Mouse (Mus musculus): Measurements from ENCODE around the gene Slc43a3. TPM values are rescaled to one million over a fixed set of nuclear protein-coding genes. Genes with fewer than 3 reads are reported as not detected.

Slc43a3 gene
- polyA plus RNA-seq, 1 experiment from 2014 or later: 11.3 TPM

- 37% methylated on average over 6 of the region's 6 CpGs for WGBS
- Histone ChIP-seq H3K4me2 (no peak overlapping the region), H3K9ac (no peak overlapping the region), H3K9me3 (no peaks in the 10 kb centered on the region), H3K36me3 (replicated peaks) (no peaks in the 10 kb centered on the region), H3K27me3 (no peaks in the 10 kb centered on the region), H3K4me1 (peaks cover 9% of the 10 kb centered on the region; the same call in 1 of the 2 replicates), H3K4me3 (replicated peaks) (no peak overlapping the region), H3K27ac (no peak overlapping the region)
- no peak for ATAC-seq (ENCODE audit: low FRiP score)
Measured at GRCm38 (mm10) chr2:84962906-84963507, 26.6 kb downstream of the Slc43a3 start.

- Histone ChIP-seq H3K9ac (no peak overlapping the region), H3K4me1 (peaks cover 9% of the 10 kb centered on the region; the same call in 1 of the 2 replicates), H3K4me2 (no peak overlapping the region), H3K36me3 (replicated peaks) (no peaks in the 10 kb centered on the region), H3K27me3 (no peaks in the 10 kb centered on the region), H3K9me3 (no peaks in the 10 kb centered on the region), H3K4me3 (replicated peaks) (no peak overlapping the region), H3K27ac (no peak overlapping the region)
- 92% methylated on average over 7 of the region's 7 CpGs for WGBS
- no peak for ATAC-seq (ENCODE audit: low FRiP score)
Measured at GRCm38 (mm10) chr2:84964111-84964801, 27.9 kb downstream of the Slc43a3 start.

- 94% methylated on average over 5 of the region's 5 CpGs for WGBS
- Histone ChIP-seq H3K4me3 (replicated peaks) (no peak overlapping the region), H3K4me2 (no peak overlapping the region), H3K4me1 (peaks cover 9% of the 10 kb centered on the region; the same call in 1 of the 2 replicates), H3K36me3 (replicated peaks) (no peaks in the 10 kb centered on the region), H3K27ac (no peak overlapping the region), H3K9me3 (no peaks in the 10 kb centered on the region), H3K27me3 (no peaks in the 10 kb centered on the region), H3K9ac (no peak overlapping the region)
- ATAC-seq (ENCODE audit: low FRiP score): no peak
Measured at GRCm38 (mm10) chr2:84967318-84967991, 31.1 kb downstream of the Slc43a3 start.

GRCm38 (mm10) chr2:84975580-84975979, 39.2 kb downstream of the Slc43a3 start:
- no peaks in the 10 kb centered on the region for H3K9me3 ChIP-seq
- H3K4me2 ChIP-seq: no peak overlapping the region
- H3K4me3 ChIP-seq (replicated peaks): no peak overlapping the region
- no peak for ATAC-seq (ENCODE audit: low FRiP score)
- H3K36me3 ChIP-seq (replicated peaks): no peaks in the 10 kb centered on the region
- no peaks in the 10 kb centered on the region for H3K27me3 ChIP-seq
- no peak overlapping the region for H3K9ac ChIP-seq
- WGBS: 92% methylated on average over 2 of the region's 2 CpGs
- no peak overlapping the region for H3K27ac ChIP-seq
- H3K4me1 ChIP-seq: no peaks in the 10 kb centered on the region

GRCm38 (mm10) chr2:84980188-84980587, 43.8 kb downstream of the Slc43a3 start, which contains the start of gene Prg2:
Prg2 (plus strand) TSS chr2:84980461.
- no peak for ATAC-seq (ENCODE audit: low FRiP score)
- Histone ChIP-seq H3K9ac (no peak within 1 kb of the TSS), H3K36me3 (replicated peaks) (no peaks in the 10 kb centered on the region), H3K9me3 (no peaks in the 10 kb centered on the region), H3K27me3 (no peaks in the 10 kb centered on the region), H3K4me3 (replicated peaks) (no peak within 1 kb of the TSS), H3K4me2 (no peak within 1 kb of the TSS), H3K27ac (no peak within 1 kb of the TSS), H3K4me1 (no peaks in the 10 kb centered on the region)
- 14% methylated on average over 1 of the region's 1 CpGs for WGBS

- 83% methylated on average over 1 of the region's 1 CpGs for whole genome bisulfite sequencing
- ATAC-seq (ENCODE audit: low FRiP score): no peak
- Histone ChIP-seq H3K9ac (no peak within 1 kb of the TSS), H3K4me3 (replicated peaks) (no peak within 1 kb of the TSS), H3K4me2 (no peak within 1 kb of the TSS), H3K36me3 (replicated peaks) (no peaks in the 10 kb centered on the region), H3K9me3 (no peaks in the 10 kb centered on the region), H3K27me3 (no peaks in the 10 kb centered on the region), H3K4me1 (no peaks in the 10 kb centered on the region), H3K27ac (no peak within 1 kb of the TSS)
Measured at GRCm38 (mm10) chr2:84987930-84988329, 51.6 kb downstream of the Slc43a3 start, which contains the start of gene Prg3. Prg3 (plus strand) TSS chr2:84988215.

GRCm38 (mm10) chr2:84996376-84996775, 60.0 kb downstream of the Slc43a3 start:
- Histone ChIP-seq H3K4me3 (replicated peaks) (no peak overlapping the region), H3K9ac (no peak overlapping the region), H3K36me3 (replicated peaks) (no peaks in the 10 kb centered on the region), H3K4me1 (no peaks in the 10 kb centered on the region), H3K9me3 (no peaks in the 10 kb centered on the region), H3K4me2 (no peak overlapping the region), H3K27ac (no peak overlapping the region), H3K27me3 (no peaks in the 10 kb centered on the region)
- no peak for ATAC-seq (ENCODE audit: low FRiP score)
- WGBS: 92% methylated on average over 2 of the region's 2 CpGs

GRCm38 (mm10) chr2:84999486-85000181, 63.3 kb downstream of the Slc43a3 start:
- no peak for ATAC-seq (ENCODE audit: low FRiP score)
- Histone ChIP-seq H3K27me3 (no peaks in the 10 kb centered on the region), H3K27ac (no peak overlapping the region), H3K9me3 (no peaks in the 10 kb centered on the region), H3K9ac (no peak overlapping the region), H3K4me1 (no peaks in the 10 kb centered on the region), H3K4me2 (no peak overlapping the region), H3K36me3 (replicated peaks) (no peaks in the 10 kb centered on the region), H3K4me3 (replicated peaks) (no peak overlapping the region)
- WGBS: 89% methylated on average over 3 of the region's 3 CpGs

GRCm38 (mm10) chr2:85001497-85001896, 65.1 kb downstream of the Slc43a3 start:
- 75% methylated on average over 13 of the region's 13 CpGs for WGBS
- no peaks in the 10 kb centered on the region for H3K27me3 ChIP-seq
- no peak overlapping the region for H3K9ac ChIP-seq
- no peak for ATAC-seq (ENCODE audit: low FRiP score)
- H3K36me3 ChIP-seq (replicated peaks): no peaks in the 10 kb centered on the region
- no peaks in the 10 kb centered on the region for H3K4me1 ChIP-seq
- H3K27ac ChIP-seq: no peak overlapping the region
- H3K9me3 ChIP-seq: no peaks in the 10 kb centered on the region
- no peak overlapping the region for H3K4me2 ChIP-seq
- no peak overlapping the region for H3K4me3 ChIP-seq (replicated peaks)

- Histone ChIP-seq H3K27ac (no peak overlapping the region), H3K9me3 (no peaks in the 10 kb centered on the region), H3K4me1 (no peaks in the 10 kb centered on the region), H3K4me3 (replicated peaks) (no peak overlapping the region), H3K36me3 (replicated peaks) (no peaks in the 10 kb centered on the region), H3K27me3 (no peaks in the 10 kb centered on the region), H3K4me2 (no peak overlapping the region), H3K9ac (no peak overlapping the region)
- no peak for ATAC-seq (ENCODE audit: low FRiP score)
- 81% methylated on average over 8 of the region's 8 CpGs for WGBS
Measured at GRCm38 (mm10) chr2:85002575-85002974, 66.2 kb downstream of the Slc43a3 start.

GRCm38 (mm10) chr2:85004341-85004740, 68.0 kb downstream of the Slc43a3 start:
- Histone ChIP-seq H3K4me1 (no peaks in the 10 kb centered on the region), H3K4me2 (no peak overlapping the region), H3K36me3 (replicated peaks) (no peaks in the 10 kb centered on the region), H3K9me3 (no peaks in the 10 kb centered on the region), H3K9ac (no peak overlapping the region), H3K4me3 (replicated peaks) (no peak overlapping the region), H3K27me3 (no peaks in the 10 kb centered on the region), H3K27ac (no peak overlapping the region)
- WGBS: 87% methylated on average over 4 of the region's 4 CpGs
- ATAC-seq (ENCODE audit: low FRiP score): no peak

- ATAC-seq (ENCODE audit: low FRiP score): no peak
- no peaks in the 10 kb centered on the region for H3K27me3 ChIP-seq
- H3K36me3 ChIP-seq (replicated peaks): no peaks in the 10 kb centered on the region
- no peaks in the 10 kb centered on the region for H3K9me3 ChIP-seq
- H3K4me2 ChIP-seq: no peak overlapping the region
- H3K4me3 ChIP-seq (replicated peaks): no peak overlapping the region
- no peaks in the 10 kb centered on the region for H3K4me1 ChIP-seq
- H3K27ac ChIP-seq: no peak overlapping the region
- H3K9ac ChIP-seq: no peak overlapping the region
- 81% methylated on average over 7 of the region's 7 CpGs for WGBS
Measured at GRCm38 (mm10) chr2:85006600-85006999, 70.2 kb downstream of the Slc43a3 start.

Measured in forebrain, embryonic 12.5 days (tissue).